Mouse (Mus musculus): ENCODE data around the gene Mark3. TPM values are rescaled to one million over a fixed set of nuclear protein-coding genes. Genes with fewer than 3 reads are reported as not detected.
"Not testable (repeated sequence)": the region's sequence is repeated elsewhere in the genome, so short reads cannot be mapped to it uniquely, and the experiment has no call there.

The Mark3 gene
- polyA plus RNA-seq, 1 experiment from 2014 or later: 49.2 TPM

- no peak overlapping the region for H3K4me2 ChIP-seq (ENCODE audit: low read length)
- H3K9ac ChIP-seq (replicated peaks; ENCODE audit: low read depth, low read length): no peak overlapping the region
- H3K4me1 ChIP-seq (replicated peaks; ENCODE audit: control insufficient read depth, insufficient read depth, low read length): no peaks in the 10 kb centered on the region
- no peaks in the 10 kb centered on the region for H3K27me3 ChIP-seq (replicated peaks; ENCODE audit: control insufficient read depth, insufficient read depth, low read length)
- no peak overlapping the region for H3K27ac ChIP-seq (ENCODE audit: low read length)
- no peaks in the 10 kb centered on the region for H3K9me3 ChIP-seq (ENCODE audit: control insufficient read depth, low read length)
- 87% methylated on average over 11 of the region's 11 CpGs for WGBS
- peaks cover 11% of the 10 kb centered on the region for H3K36me3 ChIP-seq (ENCODE audit: control insufficient read depth, insufficient read depth)
- no peak for ATAC-seq
- H3K4me3 ChIP-seq (replicated peaks; ENCODE audit: low read length): no peak overlapping the region
These were observed 81.4 kb downstream of the Mark3 start for GRCm38 (mm10) chr12:111655695-111656094.

- no peak overlapping the region for H3K9ac ChIP-seq (replicated peaks; ENCODE audit: low read depth, low read length)
- no peaks in the 10 kb centered on the region for H3K4me1 ChIP-seq (replicated peaks; ENCODE audit: control insufficient read depth, insufficient read depth, low read length)
- no peak overlapping the region for H3K27ac ChIP-seq (ENCODE audit: low read length)
- no peak overlapping the region for H3K4me2 ChIP-seq (ENCODE audit: low read length)
- H3K36me3 ChIP-seq (ENCODE audit: control insufficient read depth, insufficient read depth): peaks cover 10% of the 10 kb centered on the region
- 93% methylated on average over 4 of the region's 4 CpGs for WGBS
- H3K27me3 ChIP-seq (replicated peaks; ENCODE audit: control insufficient read depth, insufficient read depth, low read length): no peaks in the 10 kb centered on the region
- no peak overlapping the region for H3K4me3 ChIP-seq (replicated peaks; ENCODE audit: low read length)
- no peaks in the 10 kb centered on the region for H3K9me3 ChIP-seq (ENCODE audit: control insufficient read depth, low read length)
- ATAC-seq: no peak
These were observed 85.0 kb downstream of the Mark3 start for GRCm38 (mm10) chr12:111659331-111659730.

GRCm38 (mm10) chr12:111660628-111661027 lies 86.3 kb downstream of the Mark3 start:
- no peak overlapping the region for H3K27ac ChIP-seq (ENCODE audit: low read length)
- 100% methylated on average over 1 of the region's 1 CpGs for WGBS
- peaks cover 5% of the 10 kb centered on the region; the same call in 1 of the 2 replicates for H3K36me3 ChIP-seq (ENCODE audit: control insufficient read depth, insufficient read depth)
- no peak overlapping the region for H3K4me2 ChIP-seq (ENCODE audit: low read length)
- H3K27me3 ChIP-seq (replicated peaks; ENCODE audit: control insufficient read depth, insufficient read depth, low read length): no peaks in the 10 kb centered on the region
- H3K4me3 ChIP-seq (replicated peaks; ENCODE audit: low read length): no peak overlapping the region
- H3K9me3 ChIP-seq (ENCODE audit: control insufficient read depth, low read length): no peaks in the 10 kb centered on the region
- H3K9ac ChIP-seq (replicated peaks; ENCODE audit: low read depth, low read length): no peak overlapping the region
- H3K4me1 ChIP-seq (replicated peaks; ENCODE audit: control insufficient read depth, insufficient read depth, low read length): no peaks in the 10 kb centered on the region
- no peak for ATAC-seq

GRCm38 (mm10) chr12:111661554-111661953 lies 87.2 kb downstream of the Mark3 start:
- H3K36me3 ChIP-seq (ENCODE audit: control insufficient read depth, insufficient read depth); H3K9ac ChIP-seq (replicated peaks; ENCODE audit: low read depth, low read length); H3K27ac ChIP-seq (ENCODE audit: low read length); H3K4me2 ChIP-seq (ENCODE audit: low read length); H3K27me3 ChIP-seq (replicated peaks; ENCODE audit: control insufficient read depth, insufficient read depth, low read length); H3K9me3 ChIP-seq (ENCODE audit: control insufficient read depth, low read length); H3K4me1 ChIP-seq (replicated peaks; ENCODE audit: control insufficient read depth, insufficient read depth, low read length); H3K4me3 ChIP-seq (replicated peaks; ENCODE audit: low read length); ATAC-seq: not testable (repeated sequence)
- WGBS: 97% methylated on average over 11 of the region's 11 CpGs

DNA sequence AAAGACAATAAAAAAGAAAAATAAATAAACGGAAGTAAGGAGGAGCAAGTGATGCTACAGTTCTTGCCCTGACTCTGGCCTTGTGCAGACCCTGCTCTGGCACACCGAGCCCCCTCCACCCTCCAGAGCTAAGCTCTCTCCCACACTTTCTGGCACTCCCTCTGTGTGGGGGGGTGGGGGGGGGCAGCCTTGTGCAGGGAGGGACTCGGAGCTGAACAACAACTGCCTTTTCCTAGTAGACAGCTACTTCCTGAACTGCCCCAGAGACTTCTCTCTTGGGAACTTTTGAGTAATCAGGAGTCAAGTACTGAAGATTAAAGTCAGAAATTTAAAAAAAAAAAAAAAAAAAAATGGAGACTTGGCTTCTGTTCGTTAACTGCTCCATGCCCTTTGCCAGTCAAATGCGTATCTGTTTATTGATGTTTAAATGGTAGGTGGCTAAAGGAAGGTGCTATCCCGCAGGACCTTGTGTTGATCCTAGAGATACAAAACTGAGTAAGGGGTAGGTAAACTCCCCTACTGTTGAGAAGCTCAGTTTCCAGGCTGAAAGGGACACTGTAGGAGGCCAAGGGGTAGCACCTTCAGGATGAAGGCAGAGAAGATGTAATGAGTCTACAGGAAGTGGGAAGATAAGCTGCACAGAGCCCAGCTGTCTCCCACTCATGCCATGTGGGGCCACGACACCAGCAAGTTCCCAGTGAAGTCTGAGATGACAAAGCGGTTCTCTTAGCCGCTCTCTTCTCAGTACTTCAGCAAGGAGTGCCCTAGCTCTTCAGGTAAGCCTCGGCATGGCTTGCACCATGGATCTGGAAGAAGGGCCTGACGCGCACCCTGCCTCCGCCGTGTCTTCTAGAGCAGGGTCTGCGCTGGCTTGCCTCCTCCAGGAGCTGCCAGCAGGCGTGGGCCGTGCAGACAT lies 89.2 kb downstream of the Mark3 start:
- H3K27me3 ChIP-seq (replicated peaks; ENCODE audit: control insufficient read depth, insufficient read depth, low read length): no peaks in the 10 kb centered on the region

GRCm38 (mm10) chr12:111664144-111664634 lies 89.9 kb downstream of the Mark3 start:
- Histone ChIP-seq H3K27ac (ENCODE audit: low read length) (no peak overlapping the region), H3K4me3 (replicated peaks; ENCODE audit: low read length) (no peak overlapping the region), H3K9ac (replicated peaks; ENCODE audit: low read depth, low read length) (no peak overlapping the region), H3K9me3 (ENCODE audit: control insufficient read depth, low read length) (no peaks in the 10 kb centered on the region), H3K4me2 (ENCODE audit: low read length) (no peak overlapping the region), H3K36me3 (ENCODE audit: control insufficient read depth, insufficient read depth) (peaks cover 3% of the 10 kb centered on the region; the same call in 1 of the 2 replicates), H3K4me1 (replicated peaks; ENCODE audit: control insufficient read depth, insufficient read depth, low read length) (peaks cover 8% of the 10 kb centered on the region), H3K27me3 (replicated peaks; ENCODE audit: control insufficient read depth, insufficient read depth, low read length) (no peaks in the 10 kb centered on the region)
- ATAC-seq: no peak
- 40% methylated on average over 6 of the region's 6 CpGs for WGBS

More for the DNA sequence above, 89.2 kb downstream of the Mark3 start:
- Histone ChIP-seq H3K9me3 (ENCODE audit: control insufficient read depth, low read length) (no peaks in the 10 kb centered on the region), H3K4me1 (replicated peaks; ENCODE audit: control insufficient read depth, insufficient read depth, low read length) (peaks cover 1% of the 10 kb centered on the region), H3K9ac (replicated peaks; ENCODE audit: low read depth, low read length) (no peak overlapping the region), H3K36me3 (ENCODE audit: control insufficient read depth, insufficient read depth) (peaks cover 3% of the 10 kb centered on the region; the same call in 1 of the 2 replicates), H3K4me2 (ENCODE audit: low read length) (no peak overlapping the region), H3K27ac (ENCODE audit: low read length) (no peak overlapping the region), H3K4me3 (replicated peaks; ENCODE audit: low read length) (no peak overlapping the region)
- ATAC-seq: no peak
- 78% methylated on average over 17 of the region's 17 CpGs for WGBS

DNA sequence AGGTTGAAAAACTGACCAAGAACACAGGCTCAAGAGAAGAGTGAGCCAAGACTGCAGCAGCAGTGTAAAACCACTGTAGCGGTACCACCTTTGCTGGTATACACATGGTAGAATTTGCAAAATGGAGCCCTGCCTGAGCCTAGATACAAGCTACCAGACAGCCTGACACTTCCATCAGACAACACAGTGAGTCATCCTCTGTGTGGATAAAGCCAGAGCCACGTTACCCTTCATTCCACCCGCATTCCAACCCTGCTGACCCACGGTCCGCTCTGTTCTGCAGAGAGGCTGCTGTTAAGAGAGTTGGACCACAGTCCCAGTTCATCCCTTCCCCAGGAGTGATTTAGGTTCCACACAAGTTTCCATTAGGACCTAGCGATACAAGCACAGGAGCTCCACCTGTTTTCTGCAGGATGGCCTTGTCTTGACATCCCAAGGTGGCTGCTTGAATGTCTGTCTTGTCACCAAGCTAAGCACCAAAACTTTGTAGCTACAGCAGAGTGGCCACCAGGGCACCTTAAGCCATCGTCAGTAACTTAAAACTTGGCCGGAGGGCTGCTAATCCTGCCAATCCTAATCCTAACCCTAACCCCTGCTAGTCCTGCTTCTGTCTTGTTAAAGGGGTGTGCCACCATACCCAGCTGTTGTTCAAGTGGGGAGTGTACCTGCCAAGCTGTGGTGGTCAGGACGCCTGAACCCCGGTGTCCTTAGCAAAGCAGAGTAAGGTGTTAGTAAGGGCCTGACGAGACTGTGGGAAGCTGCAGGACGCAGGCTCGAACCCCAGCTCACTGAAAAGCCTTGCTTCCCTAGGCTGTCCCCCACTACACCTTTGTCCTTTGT lies 90.9 kb downstream of the Mark3 start:
- Histone ChIP-seq H3K4me2 (ENCODE audit: low read length) (no peak overlapping the region), H3K4me1 (replicated peaks; ENCODE audit: control insufficient read depth, insufficient read depth, low read length) (peaks cover 19% of the 10 kb centered on the region), H3K9ac (replicated peaks; ENCODE audit: low read depth, low read length) (no peak overlapping the region), H3K27me3 (replicated peaks; ENCODE audit: control insufficient read depth, insufficient read depth, low read length) (no peaks in the 10 kb centered on the region), H3K27ac (ENCODE audit: low read length) (no peak overlapping the region), H3K36me3 (ENCODE audit: control insufficient read depth, insufficient read depth) (peaks cover 3% of the 10 kb centered on the region; the same call in 1 of the 2 replicates), H3K9me3 (ENCODE audit: control insufficient read depth, low read length) (no peaks in the 10 kb centered on the region), H3K4me3 (replicated peaks; ENCODE audit: low read length) (no peak overlapping the region)
- 85% methylated on average over 13 of the region's 13 CpGs for WGBS
- no peak for ATAC-seq

DNA sequence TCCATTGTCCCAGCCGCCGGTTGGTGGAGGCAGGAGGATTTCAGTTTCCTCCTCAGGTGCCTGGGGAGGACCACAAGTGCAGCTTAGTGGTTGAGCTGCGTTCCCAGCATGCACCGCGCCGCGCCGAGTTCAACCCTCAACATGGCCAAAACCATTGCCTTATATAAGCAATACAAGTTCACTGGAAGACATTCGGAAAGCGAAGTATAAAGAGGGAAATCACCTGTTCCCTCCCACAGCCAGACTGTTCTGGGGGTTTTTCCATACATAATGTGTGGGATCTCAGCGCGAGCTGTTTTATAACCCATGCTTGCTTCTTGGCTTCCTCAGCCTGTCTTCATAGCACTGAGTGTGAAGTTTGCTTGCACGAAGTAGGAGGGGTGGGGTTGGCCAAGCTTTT lies 92.1 kb downstream of the Mark3 start:
- peaks cover 23% of the 10 kb centered on the region for H3K4me1 ChIP-seq (replicated peaks; ENCODE audit: control insufficient read depth, insufficient read depth, low read length)
- whole genome bisulfite sequencing: 78% methylated on average over 13 of the region's 13 CpGs
- H3K9ac ChIP-seq (replicated peaks; ENCODE audit: low read depth, low read length): no peak overlapping the region
- no peak overlapping the region for H3K4me2 ChIP-seq (ENCODE audit: low read length)
- no peak overlapping the region; the same call in 1 of the 2 replicates for H3K27ac ChIP-seq (ENCODE audit: low read length)
- no peak overlapping the region for H3K4me3 ChIP-seq (replicated peaks; ENCODE audit: low read length)
- no peak for ATAC-seq
- H3K27me3 ChIP-seq (replicated peaks; ENCODE audit: control insufficient read depth, insufficient read depth, low read length): no peaks in the 10 kb centered on the region
- H3K9me3 ChIP-seq (ENCODE audit: control insufficient read depth, low read length): no peaks in the 10 kb centered on the region
- no peaks in the 10 kb centered on the region; the same call in 1 of the 2 replicates for H3K36me3 ChIP-seq (ENCODE audit: control insufficient read depth, insufficient read depth)

- Histone ChIP-seq H3K27ac (ENCODE audit: low read length) (no peak overlapping the region), H3K9ac (replicated peaks; ENCODE audit: low read depth, low read length) (no peak overlapping the region), H3K9me3 (ENCODE audit: control insufficient read depth, low read length) (no peaks in the 10 kb centered on the region), H3K27me3 (replicated peaks; ENCODE audit: control insufficient read depth, insufficient read depth, low read length) (no peaks in the 10 kb centered on the region), H3K36me3 (ENCODE audit: control insufficient read depth, insufficient read depth) (no peaks in the 10 kb centered on the region; the same call in 1 of the 2 replicates), H3K4me2 (ENCODE audit: low read length) (no peak overlapping the region), H3K4me1 (replicated peaks; ENCODE audit: control insufficient read depth, insufficient read depth, low read length) (peaks cover 25% of the 10 kb centered on the region), H3K4me3 (replicated peaks; ENCODE audit: low read length) (no peak overlapping the region)
- no peak for ATAC-seq
- 96% methylated on average over 5 of the region's 5 CpGs for WGBS
These were observed 93.1 kb downstream of the Mark3 start for GRCm38 (mm10) chr12:111667421-111667820.

Data from forebrain, embryonic 16.5 days (tissue).